Mouse (Mus musculus): ENCODE data around the gene Fhl3.
A peak's percentile ranks its signal among the peaks of the same experiment; 100 is the strongest.

Fhl3 gene

DNA sequence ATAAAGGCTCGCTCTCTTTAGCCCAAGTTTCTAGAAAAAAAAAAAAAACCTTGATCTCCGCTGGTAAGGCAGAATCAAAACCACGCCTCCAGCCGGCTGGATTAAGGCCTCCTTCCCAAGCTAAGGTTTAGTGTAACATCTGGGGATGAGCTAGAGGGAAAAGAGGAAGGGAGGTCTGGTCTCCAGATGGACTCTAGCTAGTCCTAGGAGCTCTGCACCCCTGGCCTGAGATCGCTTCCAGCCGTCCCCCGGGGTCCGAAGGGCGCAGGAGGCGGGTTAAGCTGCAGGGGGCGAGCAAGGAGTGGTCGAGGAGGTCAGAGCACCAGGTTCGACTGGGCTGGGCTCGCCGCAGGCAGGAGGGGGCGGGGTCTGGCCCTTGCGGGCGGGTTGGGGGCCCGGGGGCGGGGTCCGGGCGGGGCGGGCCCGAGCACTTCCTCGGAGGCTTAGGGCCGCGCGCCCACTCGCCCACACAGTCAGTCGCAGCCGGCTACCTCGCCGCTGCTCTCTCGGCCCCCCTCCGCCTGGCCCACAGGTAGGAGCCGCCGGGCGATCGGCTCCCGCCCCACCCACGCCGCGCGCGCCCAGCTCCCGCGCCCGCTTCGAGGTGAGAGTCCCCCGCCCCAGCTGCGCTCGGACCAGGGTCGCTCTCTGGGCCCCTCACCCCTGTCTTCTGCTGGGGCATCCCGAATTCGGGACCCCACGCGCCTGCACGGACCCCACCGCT lies at the start of gene Fhl3:
TSS of gene Fhl3 (plus strand) at position 454 of the 724 bp plus-strand sequence.
- peak; percentile 53 for DNase-seq (ENCODE audit: low spot score)

DNA sequence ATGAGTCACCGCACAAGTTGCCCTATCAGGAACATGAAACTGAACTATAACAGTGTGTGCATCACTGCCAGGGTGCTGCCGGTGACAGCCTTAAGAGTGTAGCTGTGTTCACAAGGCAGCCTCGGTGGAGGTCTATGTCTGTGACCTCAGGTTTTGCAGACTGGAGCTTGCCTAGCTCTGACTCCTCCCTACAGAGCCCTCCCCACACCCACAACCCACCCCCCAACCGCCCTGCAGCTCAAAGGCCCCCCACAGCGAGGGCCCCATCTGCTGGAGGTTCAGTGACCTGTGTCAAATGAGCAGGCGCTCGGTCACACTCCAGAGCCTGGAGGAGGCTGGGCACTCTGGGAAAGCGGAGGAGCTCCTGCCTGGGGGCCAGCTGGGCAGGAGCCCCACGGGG lies 47.6 kb upstream of the Fhl3 start:
- DNase-seq (ENCODE audit: low spot score): no peak

DNA sequence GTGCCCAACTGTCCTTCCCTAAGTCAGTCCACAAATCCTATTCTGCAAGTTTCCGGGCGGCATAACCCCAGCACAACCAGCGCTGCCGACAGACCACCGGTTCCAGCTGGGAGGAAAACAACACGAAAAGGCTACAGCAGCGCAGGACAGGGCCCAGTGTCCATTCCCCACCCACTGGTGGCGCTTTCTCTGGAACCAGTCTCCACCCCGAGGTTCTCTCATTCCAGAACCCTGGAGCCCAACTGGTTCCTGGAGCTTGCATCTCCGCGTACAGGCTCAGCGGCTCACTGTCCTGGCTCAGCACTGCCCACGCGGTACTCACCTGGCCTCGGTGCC lies 44.0 kb upstream of the Fhl3 start, which contains the start of gene Pou3f1:
TSS of gene Pou3f1 (plus strand) at position 290 of the 336 bp plus-strand sequence.
- no peak for DNase-seq (ENCODE audit: low spot score)

DNA sequence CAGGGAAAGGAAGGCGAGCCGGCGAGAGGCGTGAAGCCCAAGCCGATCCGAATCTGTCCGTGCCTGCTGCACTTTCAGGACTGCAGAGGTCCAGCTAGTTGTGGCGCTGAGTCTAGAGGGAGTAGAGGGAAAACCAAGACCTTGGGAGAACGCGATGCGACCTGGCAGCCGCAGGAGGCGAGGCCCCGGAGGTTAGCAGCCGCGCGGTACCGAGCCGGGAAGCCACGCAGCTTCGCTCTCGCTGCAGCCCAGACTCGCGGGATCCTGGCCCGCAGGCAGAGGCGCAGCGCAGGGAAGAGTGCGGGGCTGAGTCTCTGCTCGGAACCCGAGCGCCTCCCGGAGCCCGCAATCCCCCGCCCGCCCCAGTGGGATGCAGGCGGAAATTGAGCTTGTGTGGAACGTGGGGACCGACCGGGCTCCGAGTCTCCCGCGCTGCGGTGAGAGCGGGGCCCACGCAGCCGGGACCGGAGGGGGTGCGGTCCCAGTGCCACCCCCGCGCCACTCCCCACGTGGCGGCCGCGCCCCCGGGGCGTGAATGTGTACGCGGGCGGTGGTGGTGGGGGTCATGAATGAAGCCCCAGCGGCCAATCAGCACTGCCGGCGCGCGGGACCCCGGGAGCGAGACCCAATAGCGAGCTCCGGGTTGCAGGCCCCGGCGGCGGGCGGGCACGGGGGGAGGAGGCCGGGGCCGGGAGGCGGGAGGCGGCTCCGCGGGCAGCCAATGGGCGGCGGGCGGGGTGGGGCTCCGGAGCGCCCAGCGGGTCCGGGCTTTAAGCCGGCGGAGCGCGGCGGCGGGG lies 43.4 kb upstream of the Fhl3 start:
- DNase-seq (ENCODE audit: low spot score): peak; percentile 48

DNA sequence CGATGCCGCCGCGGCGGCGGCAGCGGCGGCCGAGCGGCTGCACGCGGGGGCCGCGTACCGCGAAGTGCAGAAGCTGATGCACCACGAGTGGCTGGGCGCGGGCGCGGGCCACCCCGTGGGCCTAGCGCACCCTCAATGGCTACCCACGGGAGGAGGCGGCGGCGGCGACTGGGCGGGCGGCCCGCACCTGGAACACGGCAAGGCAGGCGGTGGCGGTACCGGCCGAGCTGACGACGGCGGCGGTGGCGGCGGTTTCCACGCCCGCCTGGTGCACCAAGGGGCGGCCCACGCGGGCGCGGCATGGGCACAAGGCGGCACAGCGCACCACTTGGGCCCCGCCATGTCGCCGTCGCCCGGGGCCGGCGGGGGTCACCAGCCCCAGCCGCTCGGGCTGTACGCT lies 42.7 kb upstream of the Fhl3 start:
- no peak for DNase-seq (ENCODE audit: low spot score)

DNA sequence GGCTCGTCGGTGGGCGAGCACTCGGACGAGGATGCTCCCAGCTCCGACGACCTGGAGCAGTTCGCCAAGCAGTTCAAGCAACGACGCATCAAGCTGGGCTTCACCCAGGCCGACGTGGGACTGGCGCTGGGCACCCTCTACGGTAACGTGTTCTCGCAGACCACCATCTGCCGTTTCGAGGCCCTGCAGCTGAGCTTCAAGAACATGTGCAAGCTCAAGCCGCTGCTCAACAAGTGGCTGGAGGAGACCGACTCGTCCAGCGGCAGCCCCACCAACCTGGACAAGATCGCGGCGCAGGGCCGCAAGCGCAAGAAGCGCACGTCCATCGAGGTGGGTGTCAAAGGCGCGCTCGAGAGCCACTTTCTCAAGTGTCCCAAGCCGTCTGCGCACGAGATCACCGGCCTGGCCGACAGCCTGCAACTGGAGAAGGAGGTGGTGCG lies 42.1 kb upstream of the Fhl3 start:
- DNase-seq (ENCODE audit: low spot score): no peak

DNA sequence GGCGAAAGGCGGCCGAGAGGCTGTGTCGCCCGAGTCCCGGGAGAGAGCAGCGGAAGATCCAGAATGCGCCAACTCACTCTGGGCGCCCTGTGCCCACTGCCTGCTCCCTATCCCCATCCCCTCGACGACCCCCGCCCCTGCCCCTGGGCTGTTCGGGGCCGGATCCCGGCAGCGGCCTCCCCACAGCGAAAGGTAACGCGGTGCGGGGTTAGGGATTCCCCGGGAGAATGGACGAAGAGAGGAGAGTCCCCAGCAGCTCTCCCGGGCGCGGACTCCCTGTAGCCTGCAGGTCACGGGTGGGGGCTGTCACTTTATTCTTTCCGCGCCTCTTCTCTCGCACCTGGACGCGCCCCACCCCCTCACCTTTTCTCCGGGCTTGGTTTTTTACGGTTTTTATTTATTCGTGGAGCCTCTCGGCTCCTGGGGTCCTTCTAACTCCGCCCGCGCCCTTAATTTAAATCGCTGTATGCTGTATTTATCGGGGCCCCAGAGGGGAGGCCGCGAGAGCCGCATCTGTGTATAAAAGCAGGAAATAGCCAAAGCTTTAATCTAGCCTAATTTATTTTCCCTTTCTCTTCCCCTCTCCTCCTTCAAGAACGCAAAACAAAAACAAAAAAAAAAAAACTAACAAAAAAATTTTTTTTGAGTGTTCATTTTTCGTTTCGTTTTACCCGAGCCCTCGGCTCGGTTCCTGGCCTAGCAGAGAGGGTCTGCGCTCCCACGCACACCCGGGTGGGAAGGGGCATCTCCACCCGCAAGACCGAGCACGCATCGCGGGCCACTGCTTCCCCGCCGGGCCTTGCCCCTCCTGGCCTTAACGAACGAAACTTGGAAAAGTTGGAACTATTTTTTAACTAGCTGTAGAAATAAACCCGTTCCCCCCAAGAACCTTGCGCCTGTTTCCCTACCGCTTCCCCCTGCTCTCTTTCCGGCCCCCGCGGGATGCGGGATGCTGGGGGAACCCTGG lies 41.0 kb upstream of the Fhl3 start:
- DNase-seq (ENCODE audit: low spot score): no peak

DNA sequence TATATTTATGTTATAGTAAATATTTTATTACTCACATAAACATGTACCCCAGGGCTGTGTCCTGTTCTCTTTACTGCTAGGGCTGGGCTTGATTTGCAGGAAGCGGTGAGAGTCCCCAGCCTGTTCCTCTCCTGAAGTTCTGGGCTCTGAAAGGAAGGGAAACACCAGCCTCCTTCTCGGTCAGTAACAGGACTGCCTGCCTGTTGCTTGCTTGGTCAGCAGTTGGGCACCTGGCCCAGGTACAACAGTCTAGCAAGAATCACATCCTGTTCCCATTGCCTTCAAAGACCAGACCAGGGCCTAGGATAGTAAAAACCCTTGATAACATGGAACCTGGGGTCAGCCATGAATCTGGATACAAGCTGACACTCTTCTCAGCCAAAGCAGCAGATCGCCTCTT lies 39.9 kb upstream of the Fhl3 start:
- DNase-seq (ENCODE audit: low spot score): no peak

DNA sequence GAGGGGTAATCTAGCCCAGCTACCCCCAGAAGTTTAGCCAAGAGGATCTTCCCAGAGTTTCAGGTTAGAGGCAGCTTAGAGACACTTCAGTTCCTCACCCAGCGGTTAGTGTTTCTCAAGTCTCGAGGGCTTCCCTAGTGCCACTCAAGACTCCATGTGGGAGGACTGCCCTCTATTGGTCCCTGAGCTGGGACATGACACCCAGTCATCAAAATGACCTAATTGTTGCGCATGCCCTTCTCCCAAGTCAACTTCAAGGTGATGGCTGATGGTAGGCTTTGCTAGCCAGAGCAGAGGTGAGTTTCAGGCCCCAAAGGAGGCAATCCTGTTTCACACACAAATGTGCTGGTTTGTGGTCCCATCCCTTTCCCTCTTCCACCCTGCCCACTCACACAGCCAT lies 37.5 kb upstream of the Fhl3 start:
- no peak for DNase-seq (ENCODE audit: low spot score)

DNA sequence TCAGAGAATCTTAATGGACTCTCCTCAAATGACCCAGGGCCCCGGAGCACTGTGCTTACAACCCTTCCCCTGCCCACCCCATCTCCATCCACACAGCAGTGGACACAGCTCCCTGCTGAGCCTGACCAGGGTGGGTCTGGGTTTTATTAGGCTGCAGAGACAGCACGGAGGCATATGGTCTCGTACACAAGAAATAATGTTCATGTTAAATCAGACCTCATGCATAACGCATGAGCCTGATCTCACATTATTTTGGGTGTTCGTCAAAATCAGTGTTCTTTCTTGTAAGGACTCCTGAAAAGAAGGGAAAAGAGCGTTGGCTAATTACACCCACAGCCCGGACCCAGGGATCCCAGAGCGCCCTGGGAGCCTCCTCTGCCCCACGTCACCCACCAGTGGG lies 36.3 kb upstream of the Fhl3 start:
- DNase-seq (ENCODE audit: low spot score): no peak

DNA sequence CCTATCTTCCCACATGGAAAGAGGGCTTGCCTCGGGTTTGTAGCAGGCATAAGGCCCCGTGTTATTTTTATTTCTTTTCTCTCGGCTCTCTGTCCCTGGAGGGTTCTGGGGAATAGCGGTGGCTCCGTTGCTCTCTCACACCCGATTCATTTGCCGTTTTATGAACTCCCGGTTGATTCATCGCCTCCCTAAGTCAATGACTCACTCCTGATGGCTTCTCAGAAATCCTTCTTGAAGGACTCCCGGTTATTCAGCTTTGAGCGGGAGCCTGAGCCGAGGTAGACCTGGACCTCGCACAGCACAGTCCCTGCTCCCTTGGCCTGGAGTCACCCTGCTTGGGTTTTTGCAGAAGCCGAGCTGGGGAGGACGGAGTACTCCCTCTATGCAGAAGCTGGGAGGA lies 35.9 kb upstream of the Fhl3 start:
- DNase-seq (ENCODE audit: low spot score): no peak

DNA sequence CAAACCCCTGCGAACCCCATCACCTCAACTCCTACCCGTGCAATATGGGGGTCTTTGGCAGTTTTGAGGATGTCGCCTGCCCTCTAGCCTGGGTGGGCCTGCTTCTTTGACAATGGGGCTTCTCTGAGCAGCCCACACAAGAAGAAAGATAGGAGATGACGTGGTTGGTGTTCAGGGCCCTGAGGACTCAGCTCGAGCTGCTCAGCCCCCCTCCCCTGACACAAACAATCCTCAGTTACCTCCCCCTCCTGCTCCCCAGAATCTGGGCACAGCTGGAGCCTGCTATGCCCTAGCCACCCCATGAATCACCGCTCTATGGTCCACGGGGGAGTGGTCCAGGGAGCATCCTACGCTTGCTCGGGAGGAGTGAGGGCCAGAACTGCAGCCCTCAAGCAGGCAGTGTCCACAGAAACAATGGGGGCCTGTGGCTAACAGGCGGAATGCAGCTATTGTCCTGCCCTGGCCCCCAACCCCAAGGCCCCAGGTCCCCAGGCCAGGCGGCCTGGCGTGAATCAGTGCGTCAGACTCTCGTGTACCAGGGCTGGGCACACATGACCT lies 32.9 kb upstream of the Fhl3 start:
- no peak for DNase-seq (ENCODE audit: low spot score)

DNA sequence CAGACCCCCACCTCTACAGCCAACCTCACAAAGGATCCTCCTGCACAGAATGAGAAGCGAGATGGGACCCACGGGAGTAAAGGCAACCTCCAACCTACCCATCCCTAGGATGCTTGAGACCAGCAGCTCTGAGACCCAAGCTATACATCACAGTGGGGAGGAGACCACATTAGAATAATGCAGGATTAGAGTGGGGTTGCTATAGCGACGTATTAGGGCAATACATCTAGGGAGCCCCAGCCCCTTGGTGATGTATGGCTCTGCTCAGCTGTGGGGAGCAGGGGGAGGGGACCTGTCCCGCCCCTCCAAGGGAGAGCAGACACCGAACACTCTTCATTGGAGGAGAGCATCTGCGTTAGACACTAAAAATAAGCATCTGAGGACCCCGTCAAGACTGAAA lies 32.4 kb upstream of the Fhl3 start:
- DNase-seq (ENCODE audit: low spot score): no peak

DNA sequence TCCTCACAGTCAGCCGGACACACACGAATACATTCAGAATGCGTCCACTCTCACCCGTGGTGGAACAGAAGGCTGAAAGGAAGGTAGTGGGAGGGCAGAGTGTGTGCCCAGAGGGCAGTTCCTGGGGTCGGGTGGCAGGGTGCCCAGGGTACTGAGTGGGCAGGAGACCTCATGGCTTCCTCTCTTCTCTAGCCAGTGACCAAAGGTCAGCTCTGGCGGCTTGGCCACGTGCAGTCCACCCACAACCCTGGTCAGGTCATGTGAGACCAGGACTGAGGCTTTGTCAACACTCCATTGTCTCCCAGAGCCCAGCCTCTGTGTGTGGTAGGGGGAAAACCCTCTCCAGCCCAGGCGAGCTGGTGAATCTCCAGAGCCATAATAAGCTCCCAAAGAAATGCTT lies 30.3 kb upstream of the Fhl3 start:
- no peak for DNase-seq (ENCODE audit: low spot score)

DNA sequence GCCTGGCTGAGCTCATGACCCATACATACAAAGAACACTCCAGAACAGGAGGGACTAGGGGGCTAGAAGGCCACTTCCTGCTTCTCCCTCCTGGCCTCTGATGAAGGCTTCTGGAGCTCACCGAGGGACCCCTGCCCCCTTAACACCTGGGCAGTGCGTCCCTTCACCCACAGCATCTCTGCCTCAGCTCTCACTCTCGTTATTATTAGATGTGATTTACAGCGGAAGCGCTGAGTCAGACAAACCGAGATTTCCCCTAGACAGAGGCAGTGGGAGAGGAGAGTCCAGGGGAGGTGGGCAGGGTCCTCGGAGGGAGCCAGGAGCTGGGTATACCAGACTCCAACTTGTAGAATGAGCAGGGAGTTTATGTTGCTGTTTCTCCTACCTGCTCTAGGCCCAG lies 28.9 kb upstream of the Fhl3 start:
- no peak for DNase-seq (ENCODE audit: low spot score)

DNA sequence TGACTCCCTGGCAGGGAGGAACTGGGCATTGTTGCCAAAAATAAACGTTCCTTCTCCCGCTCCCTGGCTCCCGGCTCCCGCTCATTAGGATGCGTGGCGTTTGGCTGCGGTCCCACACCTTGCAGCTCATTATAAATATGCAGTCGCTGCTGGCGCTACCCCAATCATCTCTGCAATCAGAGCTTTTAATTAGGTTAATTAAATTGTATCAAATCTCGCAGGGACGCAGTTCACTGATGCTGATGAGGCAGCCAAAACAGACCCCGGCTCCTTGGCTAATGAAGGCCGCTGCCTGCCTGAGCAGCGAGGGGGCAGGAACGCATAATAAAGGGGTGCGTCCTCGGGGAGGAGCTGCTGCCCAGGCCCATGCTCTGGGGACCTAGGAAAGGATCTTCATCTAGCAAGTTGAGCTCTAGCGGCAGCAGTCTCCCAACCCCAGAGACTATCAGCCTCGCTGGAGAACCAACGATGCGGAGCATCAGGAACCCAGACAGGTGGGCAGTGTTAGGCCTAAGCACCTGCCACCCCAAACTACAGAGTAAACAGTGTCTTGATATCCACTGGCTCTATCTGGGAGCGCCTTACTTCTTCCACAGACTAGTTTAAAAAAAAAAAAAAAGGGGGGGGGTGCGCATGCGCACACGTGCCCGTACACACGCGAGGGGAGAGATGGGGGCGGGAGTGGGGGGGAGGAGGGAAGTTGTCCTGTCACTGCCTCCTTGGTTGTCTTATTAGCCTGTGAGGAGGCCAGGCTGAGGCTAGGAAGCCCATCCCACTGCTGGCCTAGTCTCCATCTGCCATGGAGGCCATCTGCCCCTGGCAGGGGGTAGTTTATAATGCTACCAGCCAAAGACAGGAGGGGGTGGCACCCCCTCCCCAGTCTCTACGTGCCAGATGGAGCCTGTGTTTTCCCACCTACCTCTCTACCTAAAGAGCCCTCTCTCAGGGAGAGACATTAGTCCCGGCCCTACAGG lies 27.9 kb upstream of the Fhl3 start:
- no peak for DNase-seq (ENCODE audit: low spot score)

DNA sequence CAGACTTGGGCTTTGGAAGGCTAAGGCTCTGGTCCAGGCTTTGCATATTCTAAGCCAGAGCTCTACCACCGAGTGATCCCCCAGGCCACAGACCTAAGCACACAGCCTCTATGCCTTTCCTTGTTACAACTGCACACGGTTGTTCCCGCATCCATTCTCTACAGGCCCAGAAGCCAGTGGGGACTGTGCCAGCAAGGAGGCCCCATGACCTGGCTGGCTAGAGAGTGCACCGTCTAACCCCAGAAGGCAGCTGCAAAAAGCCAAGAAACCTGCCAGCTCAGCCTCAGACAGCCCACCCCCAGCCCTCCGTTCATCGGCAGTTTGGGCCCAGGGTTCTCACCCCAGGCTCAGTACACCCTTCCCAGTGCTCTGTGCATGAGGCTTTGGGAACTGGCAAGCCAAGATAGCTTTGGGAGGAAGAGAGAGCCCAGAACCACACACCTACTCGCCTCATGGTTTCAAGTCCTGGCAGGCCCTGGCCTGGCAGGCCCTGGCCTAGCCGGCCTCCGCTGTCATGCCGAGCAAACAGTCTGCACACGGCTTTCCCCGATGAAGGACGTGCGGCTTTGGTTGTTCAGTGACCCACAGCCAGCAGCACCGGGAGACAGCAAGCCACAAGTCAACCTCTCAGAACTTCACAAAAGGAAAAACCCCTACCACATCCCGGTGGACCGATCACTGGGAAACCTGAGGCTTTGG lies 26.0 kb upstream of the Fhl3 start:
- no peak for DNase-seq (ENCODE audit: low spot score)

DNA sequence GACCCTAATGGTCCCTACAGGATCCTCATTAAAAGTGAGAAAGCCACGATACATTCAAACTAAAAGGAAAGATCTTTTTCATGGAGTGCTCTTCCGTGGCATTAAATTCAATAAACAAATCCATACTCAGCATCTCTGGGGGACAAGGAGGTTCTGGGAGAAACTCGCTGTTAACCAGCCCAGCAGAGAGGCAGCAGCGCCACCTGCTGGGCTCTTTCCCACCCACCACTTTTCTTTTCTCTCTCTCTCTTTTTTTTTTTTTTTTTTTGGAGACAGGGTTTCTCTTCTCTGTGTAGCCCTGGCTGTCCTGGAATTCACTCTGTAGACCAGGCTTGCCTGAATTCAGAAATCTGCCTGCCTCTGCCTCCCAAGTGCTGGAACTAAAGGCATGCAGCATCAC lies 25.5 kb upstream of the Fhl3 start:
- no peak for DNase-seq (ENCODE audit: low spot score)

DNA sequence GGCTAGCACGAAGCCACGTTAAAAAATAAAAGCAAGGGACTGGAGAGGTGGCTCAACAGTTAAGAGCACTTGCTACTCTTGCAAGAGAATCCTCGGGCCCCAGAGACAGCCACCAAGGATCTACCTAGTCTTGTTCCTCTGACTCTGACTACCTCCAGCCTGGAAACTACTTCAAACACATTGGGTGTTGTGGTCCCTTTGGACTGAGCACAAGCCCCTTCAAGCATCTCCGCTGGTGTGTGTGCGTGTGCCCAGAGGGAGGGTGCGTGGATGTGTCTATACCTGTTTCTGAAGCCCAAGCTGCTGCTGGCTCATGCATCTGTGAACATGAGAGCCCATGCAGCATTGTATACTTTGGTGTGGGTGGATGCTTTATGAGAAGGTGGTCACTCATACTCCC lies 24.5 kb upstream of the Fhl3 start:
- DNase-seq (ENCODE audit: low spot score): no peak

DNA sequence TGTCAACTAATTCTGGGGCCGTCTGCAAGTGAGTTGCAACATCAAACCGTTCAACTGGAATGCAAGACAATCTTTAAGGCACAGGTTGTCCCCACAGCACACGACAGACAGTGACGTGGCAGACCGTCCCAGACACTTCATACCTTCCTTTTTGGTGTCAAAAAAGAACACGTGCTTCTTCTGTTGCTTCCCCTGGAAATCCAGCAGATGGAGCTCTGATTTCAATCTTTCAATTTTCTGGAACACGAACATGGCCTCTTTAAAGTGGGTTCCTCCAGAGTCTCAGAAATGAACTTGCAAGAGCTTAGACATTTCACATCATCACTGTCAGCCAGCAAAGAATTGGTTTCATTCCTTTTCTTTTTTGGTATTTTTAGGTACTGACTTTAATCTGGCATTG lies 18.2 kb upstream of the Fhl3 start:
- DNase-seq (ENCODE audit: low spot score): no peak

Measured in ovary, postnatal 10 days (tissue).